Mouse (Mus musculus) G1E (cell line): ENCODE results near the gene Noxa1.

Experiments used
- CTCF ChIP-seq: IDR thresholded peaks from 2 replicates; pipeline ENCODE4 v1.5.1; 2012; ENCODE audit warnings: low read depth, low read length, inconsistent platforms, mixed read lengths
- TAL1 ChIP-seq: conservative IDR thresholded peaks from 2 replicates; pipeline ENCODE4 v1.6.1; 2012; ENCODE audit warnings: low read depth, low read length, inconsistent platforms, mixed read lengths

GRCm38 (mm10) chr2:25137832-25138231, 42.9 kb upstream of the Noxa1 start:
- no peak for TF ChIP-seq CTCF
- no peak for TF ChIP-seq TAL1
